Mouse (Mus musculus) thymus, postnatal 4 days (tissue): ENCODE measurements around the gene Wwp2.
"Not testable (repeated sequence)": the region's sequence is repeated elsewhere in the genome, so short reads cannot be mapped to it uniquely, and the experiment has no call there.

Experiments
- DNase-seq: peaks from one replicate; pipeline ENCODE4 v3.0.0; 2021

Gene Wwp2

DNA sequence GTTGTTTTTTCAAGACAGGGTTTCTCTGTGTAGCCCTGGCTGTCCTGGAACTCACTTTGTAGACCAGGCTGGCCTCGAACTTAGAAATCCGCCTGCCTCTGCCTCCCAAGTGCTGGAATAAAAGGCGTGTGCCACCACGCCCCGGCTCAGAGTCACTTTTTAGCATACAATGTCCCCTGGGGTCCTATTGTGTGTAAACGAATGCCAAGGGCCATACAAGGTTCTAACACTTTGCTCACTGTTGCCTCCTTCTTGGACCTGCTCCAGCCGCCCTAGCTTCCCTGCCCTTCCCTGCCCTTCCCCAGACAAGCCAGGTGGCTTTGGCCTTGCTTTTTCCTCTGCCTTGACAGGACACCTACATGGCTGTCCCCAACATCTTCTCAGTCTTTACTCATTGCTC, 40.6 kb downstream of the Wwp2 start:
- DNase-seq: not testable (repeated sequence)

DNA sequence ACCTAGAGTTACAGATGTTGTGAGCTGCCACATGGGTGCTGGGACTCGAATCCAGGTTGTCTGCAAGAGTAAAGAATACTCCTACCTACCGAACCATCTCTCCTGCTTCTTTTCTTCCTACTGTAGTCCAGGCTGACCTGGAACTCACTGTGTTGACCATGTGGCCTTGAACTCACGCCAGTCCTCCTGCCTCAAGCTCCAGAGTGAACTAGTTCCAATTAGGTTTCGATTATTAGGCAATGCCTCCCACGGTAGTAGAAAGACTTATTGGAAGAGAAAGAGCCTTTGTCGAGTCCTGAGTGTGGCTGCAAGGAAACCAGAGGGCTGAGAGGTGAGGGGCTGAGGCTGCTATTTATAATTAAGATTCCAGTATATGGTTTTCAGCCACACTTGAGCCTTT, 42.6 kb downstream of the Wwp2 start:
- no peak for DNase-seq

DNA sequence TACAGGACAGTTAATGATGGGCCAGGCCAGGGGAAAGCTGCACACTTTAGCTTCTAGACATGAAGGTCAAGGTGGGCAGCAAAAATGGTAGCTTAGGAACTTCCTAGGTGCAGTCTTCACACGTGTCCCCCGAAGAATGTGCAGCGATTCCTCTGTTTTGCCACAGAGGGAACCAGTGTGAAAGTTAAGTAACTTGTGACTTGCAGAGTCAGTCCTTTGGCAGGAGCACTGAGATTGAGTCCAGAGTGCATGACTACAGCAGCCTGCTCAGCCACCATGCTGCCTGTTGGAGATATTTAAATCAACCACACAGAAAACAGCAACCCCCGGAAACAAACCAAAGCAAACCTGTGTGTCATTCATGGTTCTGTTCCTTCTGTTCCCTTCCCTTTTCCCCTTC, 44.3 kb downstream of the Wwp2 start:
- no peak for DNase-seq

DNA sequence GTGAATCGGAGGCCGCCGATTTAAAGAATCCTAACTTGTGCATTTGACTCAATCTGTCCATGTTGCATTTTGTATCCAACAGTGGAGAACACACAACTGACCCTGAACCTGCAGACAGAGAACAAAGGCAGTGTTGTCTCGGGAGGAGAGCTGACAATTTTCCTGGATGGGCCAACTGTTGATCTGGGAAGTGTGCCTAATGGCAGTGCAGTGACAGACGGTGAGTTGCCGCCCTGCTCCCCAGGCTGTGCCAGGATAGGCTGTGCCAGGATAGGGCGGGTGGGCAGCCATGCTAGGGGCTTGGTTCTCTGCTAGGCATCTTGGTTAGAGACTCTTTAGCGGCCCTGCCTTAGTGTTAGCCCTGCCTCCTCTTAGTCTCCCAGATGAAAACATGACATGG, 47.1 kb downstream of the Wwp2 start:
- DNase-seq: no peak

DNA sequence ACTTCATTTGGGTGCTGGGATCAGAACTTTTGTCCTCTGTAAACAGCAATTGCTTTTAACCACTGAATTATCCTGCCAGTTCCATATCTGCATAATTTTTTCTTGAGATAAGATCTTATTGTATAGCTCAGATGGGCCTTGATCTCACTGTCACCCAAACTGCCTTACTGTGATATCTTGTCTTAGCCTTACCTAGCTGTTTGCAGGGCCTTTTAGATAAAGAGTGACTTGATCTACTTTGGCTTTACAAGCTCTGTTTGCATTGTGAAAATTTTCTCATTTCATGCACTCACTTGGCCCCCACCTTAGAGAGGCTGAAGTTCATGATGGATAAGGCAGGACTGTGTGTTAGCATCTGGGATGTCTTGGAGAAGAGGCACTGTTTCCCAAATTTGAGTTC, 48.8 kb downstream of the Wwp2 start:
- no peak for DNase-seq

DNA sequence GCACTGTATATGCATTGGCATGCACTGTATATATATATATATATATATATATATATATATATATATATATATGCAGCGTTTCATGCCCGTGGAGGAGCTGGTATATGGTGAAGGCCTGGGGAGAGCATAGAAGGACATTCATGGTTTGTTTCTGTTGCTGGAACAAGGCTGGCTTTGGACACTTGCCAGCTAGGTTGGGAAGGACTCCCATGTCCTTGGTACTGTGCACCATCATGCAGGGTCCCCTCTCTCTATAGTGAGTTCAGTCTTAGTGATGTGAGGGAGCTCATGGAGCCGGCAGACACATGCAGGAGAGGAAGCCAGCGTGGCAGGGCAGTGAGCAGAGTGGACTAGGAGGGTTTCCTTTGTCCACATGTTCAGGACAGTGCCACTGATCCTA, 52.4 kb downstream of the Wwp2 start:
- no peak for DNase-seq

DNA sequence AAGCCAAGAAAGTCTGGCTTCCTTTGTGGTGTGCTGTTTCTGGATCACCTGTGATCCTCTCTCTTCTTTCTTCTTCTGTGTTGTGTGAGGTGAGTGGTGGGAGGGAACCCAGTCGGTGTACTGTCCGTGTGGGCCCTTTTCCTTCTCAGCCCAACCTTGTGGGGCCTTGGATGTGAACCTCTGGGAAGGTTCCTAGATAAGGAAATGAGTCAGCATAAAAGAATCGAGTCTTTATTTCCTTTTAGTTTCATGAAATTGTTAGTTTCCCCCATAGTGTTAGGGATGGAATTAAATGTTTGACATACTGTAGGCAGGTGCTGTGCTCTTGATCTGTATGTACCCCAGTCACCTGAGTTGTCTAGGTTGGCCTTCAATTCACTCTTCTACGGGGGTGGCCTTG, 52.9 kb downstream of the Wwp2 start:
- DNase-seq: no peak

DNA sequence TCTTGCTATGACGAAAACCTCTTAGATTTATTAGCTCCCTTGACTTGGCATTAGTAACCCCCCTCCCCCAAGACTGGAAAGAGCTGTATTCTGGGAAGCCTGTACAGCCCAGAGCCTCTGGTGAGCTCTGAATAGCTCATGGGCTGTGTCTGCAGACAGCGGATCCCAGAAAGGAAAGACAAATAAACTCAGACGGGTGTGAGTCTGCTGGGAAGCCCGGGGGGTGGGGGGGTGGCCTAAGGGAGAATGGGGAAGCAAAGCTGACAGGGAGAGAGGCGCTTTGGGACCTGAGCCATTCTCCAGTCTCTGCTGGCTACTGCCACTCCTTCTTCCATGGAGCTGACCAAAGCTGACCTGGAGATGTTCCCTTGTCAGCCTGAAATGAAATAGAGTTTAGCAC, 53.8 kb downstream of the Wwp2 start:
- DNase-seq: no peak

DNA sequence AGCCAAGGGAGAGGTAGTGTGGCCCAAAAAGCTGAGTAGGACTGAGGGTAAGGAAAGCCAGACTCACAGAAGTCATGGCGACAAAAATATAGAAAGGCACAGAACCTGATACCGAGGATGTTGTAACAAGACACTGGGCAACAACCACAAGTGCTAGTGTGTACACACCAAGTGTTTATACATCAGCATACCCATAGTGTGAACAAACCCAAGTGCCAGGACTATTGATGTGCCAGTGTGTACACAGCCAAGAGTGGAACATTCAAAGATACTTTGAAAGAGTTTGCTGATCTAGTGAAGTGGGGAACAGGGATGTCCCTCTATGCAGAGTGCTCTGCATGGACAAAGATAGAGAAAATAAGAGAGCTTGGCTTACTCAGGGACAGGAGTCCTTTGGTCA, 54.5 kb downstream of the Wwp2 start:
- DNase-seq: no peak

DNA sequence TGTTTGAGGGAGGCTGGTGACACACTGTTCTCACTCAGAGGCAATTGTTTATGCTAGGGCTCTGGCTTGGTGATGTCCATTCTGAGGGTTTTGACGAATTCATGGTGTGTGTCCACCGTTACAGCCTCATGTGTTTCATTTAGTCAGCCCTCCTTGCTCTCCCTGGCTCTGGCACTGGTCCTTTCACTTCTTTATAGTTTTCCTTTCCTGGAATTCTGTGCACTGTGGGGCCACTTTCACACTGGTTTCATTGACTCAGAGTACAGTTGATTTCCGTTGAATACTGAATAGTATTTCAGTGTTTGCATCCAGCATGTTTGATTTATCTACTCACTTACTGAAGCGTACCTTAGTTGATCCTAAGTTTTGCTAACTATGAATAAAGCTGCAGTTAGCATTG, 55.0 kb downstream of the Wwp2 start:
- DNase-seq: no peak

DNA sequence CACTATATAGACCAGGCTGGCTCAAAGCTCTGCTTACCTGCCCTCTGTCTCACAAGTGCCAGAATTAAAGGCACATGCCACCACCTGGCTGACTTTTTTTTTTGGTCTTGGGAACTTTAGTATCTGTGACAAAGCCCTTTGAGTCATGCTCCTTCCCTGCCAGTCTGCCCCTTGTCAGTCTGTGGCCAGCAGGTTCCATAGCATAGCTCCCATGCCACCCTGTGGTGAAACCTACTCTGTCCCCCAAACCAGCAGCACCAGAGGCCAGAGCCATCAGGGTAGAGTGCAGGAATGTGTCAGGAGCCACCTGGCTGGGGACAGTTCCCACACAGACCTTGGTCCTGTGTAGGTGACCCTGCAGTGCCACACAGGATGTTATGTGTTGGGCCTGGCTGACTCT, 55.7 kb downstream of the Wwp2 start:
- DNase-seq: no peak

DNA sequence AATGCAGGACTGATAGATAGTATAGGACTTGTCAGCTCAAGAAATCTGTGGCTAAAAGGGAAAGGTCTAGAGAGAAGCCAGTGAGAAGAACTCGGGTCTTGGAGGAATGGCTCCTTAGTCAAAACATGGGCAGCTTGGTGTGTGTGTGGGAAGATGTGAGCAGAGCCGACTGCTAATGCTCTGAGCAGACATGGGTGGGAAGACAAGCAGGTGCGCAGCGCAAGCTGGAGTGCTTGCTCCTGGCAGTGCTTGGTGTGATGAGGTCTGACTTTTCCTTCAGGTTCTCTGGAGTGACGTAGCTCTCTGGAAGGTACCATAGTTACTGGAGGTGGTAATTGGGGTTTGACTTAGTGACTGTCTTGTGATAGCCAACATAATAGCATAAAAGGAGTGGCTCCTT, 56.6 kb downstream of the Wwp2 start:
- no peak for DNase-seq

DNA sequence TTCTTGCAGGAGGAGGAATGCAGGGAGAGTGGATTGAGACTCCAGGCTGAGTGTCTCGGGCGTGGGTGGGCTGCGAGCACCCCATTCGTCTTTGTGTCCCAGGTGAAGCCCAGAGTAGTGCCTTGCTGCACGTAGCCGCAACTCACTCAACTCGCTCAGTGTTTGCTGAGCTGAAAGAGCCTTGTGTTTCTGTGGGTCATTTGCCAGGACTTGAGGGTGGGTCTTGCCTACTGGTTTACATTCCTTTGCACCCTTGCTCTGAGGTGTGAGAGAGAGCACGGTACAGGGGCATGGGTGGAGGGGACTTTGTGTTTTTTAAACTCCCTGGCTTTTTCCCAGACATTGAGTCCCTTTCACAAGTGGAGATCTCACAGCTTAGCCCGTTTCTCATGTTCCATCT, 59.3 kb downstream of the Wwp2 start:
- DNase-seq: no peak

DNA sequence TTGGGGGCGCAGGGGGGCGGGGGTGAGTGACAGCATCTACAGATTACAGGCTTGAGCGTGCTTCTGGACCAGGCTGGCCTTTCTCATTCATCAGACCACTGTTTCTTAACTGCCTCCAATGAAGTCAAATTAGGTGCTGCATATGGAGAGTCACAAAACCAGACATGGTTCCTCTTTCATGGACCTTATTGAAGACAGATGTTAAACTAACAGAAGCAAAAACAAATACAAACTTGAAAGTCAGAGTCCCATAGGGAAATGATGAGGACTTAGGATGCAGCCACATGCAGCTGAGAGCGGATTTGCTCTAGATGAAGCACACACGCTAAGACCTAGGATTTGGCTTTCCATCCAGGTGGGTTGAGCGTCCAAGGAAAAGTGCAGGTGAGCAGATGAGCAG, 61.5 kb downstream of the Wwp2 start:
- DNase-seq: no peak

DNA sequence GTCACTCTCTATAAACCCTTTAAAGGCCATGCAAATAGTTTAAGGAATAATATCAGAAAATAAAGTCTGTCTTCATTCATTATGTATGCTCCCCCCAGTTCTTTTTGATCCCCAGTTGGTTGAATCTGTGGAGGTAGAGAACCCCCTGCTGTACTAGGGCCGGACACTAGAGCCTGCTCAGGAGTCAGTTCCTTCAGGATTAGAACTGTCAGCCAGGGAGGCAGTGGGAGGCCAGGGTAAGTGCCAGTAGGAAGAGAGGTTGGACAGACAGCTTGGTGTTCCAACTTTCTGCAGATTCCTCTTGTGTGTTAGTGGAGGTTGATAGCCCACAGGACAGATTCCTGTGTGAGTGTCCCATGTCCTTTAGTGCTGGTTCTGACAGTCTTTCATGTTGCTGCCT, 62.2 kb downstream of the Wwp2 start:
- DNase-seq: no peak

DNA sequence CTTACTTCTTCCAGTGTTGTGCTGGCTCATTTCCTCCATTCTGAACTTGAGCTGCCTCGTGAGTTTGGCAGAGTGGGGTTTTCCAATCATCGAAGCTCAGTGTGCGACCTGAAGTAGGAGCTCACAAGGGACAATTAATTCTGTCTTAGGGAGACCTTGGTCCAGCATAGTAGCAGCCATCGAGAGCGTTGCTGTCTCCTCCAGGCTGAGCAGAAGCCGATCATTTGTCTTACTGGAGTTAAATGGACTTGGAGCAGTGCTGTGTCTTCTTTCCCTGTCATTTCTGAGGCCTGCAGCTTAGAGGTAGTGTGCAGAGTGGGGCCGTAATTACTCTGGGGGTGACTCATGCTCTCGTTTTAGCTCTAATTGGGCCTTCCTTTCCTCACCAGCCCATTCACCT, 62.6 kb downstream of the Wwp2 start:
- DNase-seq: no peak

DNA sequence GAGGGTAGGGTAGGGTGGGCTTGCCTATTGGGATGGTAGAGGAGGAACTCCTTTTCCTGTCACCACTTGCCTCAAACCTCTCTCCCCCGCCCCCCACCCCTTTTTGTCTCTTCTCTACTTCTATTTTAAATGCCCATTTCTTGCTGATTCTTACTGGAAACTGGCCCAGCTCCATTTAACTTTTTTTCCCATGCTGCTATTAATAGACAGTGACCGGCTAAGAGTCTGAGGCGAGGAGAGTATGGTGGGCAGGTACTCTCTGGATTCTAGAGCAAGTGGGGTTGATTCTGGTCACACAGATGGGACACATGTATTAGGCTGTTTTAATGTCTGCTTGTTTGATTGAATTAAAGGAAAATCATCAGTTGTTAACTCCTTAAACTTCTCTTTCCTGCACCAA, 63.4 kb downstream of the Wwp2 start:
- DNase-seq: no peak

DNA sequence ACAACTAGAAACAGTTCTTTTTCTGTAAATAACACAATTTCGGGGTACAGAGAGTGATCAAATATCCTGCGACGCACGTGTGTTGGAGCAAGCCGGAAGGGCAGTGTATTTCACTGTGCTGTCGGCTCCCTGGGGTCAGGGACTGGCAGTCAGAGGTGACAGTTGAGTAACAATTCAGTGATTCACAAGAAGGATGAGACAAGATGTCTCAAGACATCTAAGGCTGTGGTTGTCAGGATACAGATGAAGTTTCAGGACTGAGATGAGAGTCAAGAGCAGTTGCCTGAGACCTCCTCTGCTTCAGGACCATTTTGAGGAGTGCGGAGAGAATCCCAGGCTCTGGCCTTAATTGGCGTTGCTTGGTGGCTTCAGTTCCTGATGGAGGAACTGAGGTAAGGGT, 66.2 kb downstream of the Wwp2 start:
- no peak for DNase-seq

DNA sequence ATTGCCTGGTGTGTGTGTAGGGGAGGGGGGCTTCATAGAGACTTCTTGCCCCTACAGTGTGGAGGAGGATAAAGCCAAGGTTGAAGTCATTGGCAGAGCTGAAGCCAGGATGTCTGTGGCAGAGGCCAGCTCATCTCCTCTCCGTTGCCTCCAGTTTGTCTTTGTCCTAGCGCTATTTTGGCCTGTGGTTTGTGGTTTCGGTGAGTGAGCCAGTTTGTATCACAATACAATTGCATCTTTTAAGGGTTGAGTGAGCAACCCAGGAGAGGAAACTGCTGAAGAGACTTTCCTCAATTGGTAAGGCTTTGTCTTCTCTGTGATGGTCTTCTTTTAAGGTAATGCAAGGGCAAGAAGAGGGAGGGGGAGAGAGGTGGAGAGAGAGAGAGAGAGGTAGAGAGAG, 66.8 kb downstream of the Wwp2 start:
- no peak for DNase-seq

DNA sequence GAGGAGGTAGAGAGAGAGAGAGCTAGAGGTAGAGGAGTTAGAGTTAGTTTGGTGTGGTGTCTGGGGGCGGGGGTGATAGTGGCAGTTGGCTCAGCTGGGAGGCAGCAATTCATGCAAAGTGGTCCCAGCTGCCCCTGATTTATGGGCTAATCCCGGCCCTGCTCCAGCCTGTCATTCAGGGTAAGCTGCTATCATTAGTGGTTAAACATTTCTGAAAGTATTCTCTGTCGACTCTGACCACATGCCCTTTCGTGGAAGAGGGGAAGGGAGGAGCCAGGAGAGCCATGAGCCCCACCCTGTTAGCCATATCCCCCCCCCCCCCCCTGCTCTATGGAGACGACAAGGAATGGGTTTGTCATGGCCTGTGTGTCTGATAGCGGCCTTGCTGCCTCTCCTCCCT, 67.2 kb downstream of the Wwp2 start:
- peak; percentile 20 for DNase-seq

DNA sequence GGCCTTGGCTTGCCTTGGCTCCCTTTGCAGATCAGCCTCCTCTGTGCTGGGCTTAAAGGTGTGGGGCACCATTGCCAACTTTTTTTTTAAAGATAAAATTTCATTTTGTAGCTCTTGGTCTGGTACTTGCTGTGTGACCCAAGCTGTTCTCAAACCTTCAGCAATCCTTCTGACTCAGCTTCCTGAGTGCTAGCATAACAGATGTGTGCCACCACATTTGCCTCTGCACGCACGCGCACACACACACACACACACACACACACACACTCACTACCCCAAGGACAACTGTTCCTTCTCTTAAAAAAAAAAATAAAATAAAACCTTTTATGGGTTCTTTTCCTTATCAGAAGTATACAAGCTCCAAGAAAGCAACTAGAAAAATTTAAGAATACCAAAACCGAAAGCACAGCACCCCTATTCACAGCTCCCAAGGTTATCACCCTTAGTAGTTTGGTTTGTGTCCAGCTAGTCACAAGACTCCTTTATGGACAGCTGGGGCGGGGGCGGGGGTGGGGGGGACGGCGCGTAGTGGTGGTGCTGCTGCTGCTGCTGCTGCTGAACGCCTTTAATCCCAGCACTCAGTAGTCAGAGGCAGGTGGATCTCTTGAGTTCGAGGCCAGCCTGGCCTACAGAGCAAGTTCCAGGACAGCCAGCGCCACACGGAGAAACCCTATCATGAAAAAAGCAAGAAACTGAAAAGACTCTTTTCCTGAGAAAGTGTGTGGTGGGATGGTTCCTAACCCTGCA, 68.2 kb downstream of the Wwp2 start:
- DNase-seq: peak; percentile 15

DNA sequence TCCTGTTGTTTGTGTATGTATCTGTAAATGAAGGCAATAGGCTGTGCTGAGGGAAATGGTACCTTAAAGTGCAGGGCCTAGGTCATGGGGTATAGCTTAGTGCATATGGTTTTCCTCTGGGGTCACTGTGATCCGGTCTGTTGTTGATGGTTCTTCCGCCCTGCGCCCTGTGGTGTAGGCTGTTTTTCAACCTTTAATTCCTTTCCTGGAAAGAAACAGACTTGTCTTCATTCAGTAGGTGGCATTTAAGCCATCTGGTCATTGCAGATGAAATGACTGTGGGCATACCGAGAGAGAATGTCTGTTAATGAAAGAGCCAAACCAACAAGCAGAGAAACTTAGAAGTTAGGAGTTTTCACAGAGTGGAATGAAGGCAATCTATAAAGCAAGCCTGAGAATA, 69.1 kb downstream of the Wwp2 start:
- DNase-seq: no peak

DNA sequence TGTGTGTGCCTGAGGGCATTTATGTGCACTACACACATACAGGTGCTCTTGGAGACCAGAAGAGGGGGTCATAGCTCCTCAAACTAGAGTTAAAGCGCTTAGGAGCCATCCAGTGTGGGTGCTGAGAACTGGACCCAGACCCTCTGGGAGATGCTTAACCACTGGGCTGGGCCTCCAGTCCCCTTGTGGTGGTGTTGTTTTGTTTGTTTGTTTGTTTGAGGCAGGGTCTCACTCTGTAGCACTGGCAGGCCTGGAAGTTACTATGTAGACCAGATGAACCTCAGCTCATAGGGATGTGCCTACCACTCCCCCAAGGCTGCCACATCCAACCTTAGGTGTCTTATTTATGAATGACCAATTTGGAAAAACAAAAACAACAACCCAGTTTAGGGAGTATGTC, 70.9 kb downstream of the Wwp2 start:
- DNase-seq: no peak

DNA sequence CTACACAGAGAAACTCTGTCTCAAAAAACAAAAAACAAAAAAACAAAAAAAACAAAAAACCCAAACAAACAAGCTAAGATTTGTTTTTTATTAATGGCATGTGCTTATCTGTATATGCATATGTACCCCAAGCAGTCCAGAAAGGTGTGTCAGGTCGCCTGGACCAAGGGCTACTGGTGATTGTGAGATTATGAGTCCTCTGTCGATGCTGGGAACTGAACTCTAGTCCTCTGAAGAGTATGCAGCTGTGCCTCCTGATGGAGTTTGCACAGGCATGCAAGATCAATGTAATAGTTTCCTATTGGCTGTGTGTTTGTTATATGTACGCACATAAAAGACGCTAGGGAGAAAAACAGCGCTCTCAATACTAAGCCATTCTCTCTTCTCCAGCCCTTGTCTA, 74.0 kb downstream of the Wwp2 start:
- DNase-seq: no peak

DNA sequence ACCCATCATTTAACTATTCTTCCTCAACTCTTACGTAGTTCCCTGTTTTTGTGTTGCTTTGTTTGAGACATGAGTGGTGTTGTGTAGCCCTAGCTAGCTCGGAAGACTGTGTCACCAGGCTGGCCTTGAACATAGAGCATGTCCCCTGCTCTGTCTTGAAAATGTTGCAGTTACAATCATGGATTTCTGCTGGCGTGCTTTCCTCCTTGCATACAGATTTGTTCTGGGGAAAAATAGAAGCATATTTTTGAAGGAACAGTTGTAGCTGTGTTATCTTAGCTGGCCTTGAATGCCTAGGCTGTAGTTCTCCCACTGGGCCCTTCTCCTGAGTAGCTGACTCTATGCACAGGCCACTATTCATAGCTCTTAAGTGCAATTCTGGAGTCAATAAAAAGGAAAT, 74.6 kb downstream of the Wwp2 start:
- DNase-seq: no peak

DNA sequence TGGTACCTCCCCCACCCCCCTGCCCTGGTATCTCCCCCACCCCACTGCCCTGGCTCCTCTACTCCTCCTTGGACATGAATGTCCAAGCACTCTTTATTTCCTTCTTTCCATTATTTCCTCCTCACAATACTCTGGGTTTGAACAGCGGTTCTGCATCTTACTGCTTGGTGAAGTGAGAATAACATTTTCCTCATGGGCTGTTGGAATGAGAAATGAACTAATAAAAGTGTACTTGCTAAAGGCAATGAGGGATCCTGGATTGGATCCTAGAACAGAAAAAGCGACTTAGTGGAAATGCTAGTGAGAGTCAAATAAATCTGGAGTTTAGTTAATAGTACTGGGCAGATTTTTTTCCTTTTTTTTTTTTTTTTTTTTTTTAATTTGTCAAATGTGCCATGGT, 77.1 kb downstream of the Wwp2 start:
- no peak for DNase-seq
